In the genomic region with DNA sequence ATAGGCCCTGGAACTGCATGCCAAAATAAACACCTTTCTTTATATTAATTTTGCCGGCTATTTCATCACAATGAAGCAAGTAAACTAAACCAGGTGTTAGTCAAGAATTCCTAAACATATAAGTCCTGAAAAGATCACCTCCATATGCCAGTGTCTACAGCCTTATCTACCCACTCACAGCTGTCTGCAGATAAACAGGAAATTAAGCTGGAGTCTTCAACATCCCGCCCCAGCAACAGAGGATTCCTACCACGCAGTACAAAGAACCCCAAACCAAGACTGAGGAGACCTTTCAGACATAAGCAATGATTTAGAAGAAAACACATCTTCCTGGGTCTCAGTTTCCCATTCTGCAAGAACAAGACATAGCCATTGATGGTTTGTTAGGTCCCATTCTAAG, we compare ENCODE assay signal across 15 mouse cellular contexts.
"Had no signal": no experiment of that assay in that cellular context is flagged by ENCODE, and none has a peak within 500 bp of the region (broad histone marks: within the 10 kb centered on the region; RNA-seq: fewer than 3 reads in every experiment).

No protein-coding gene starts in this region.

- H3K4me2 ChIP-seq: intestine, embryonic 15.5 days; kidney, embryonic 15.5 days; limb, embryonic 12.5 days; liver, embryonic 13.5 days; midbrain, embryonic 12.5 days; neural tube, embryonic 12.5 days had no signal

- ATAC-seq: intestine, embryonic 15.5 days; liver, postnatal 0 days had no signal

- DNase-seq: kidney, adult 18-20 months; kidney, postnatal 14 days; liver; liver, embryonic 13.5 days; liver, postnatal 0 days; thymus, adult 18-20 months; thymus, postnatal 25 days had no signal

- H3K9ac ChIP-seq: intestine, embryonic 15.5 days; kidney, embryonic 15.5 days; limb, embryonic 12.5 days; liver, embryonic 13.5 days; liver, postnatal 0 days; midbrain, embryonic 12.5 days; neural tube, embryonic 12.5 days had no signal

- H3K27me3 ChIP-seq: intestine, embryonic 15.5 days; kidney, embryonic 15.5 days; limb, embryonic 12.5 days; liver, embryonic 13.5 days; midbrain, embryonic 12.5 days; neural tube, embryonic 12.5 days had no signal

- H3K4me1 ChIP-seq: intestine, embryonic 15.5 days; midbrain, embryonic 12.5 days; neural tube, embryonic 12.5 days had no signal

- H3K27ac ChIP-seq: intestine, embryonic 15.5 days; kidney, embryonic 15.5 days; liver, embryonic 13.5 days; macrophage; midbrain, embryonic 12.5 days; neural tube, embryonic 12.5 days; stomach, postnatal 0 days had no signal

- H3K4me3 ChIP-seq: intestine, embryonic 15.5 days; kidney, embryonic 15.5 days; limb, embryonic 12.5 days; liver, embryonic 13.5 days; megakaryocyte, embryonic 14.5 days; midbrain, embryonic 12.5 days; neural tube, embryonic 12.5 days had no signal

- H3K9me3 ChIP-seq: intestine, embryonic 15.5 days; kidney, embryonic 15.5 days; limb, embryonic 12.5 days; liver, embryonic 13.5 days; megakaryocyte, embryonic 14.5 days; midbrain, embryonic 12.5 days; neural tube, embryonic 12.5 days had no signal
